Mouse (Mus musculus) intestine, embryonic 14.5 days (tissue): Measurements from ENCODE around the gene Znrd1. TPM values are rescaled to one million over a fixed set of nuclear protein-coding genes. Genes with fewer than 3 reads are reported as not detected.

Experiments
- ATAC-seq: fragments of 200-750 bp; cut with Nextera tagmentation; replicated peaks from 2 replicates; pipeline ENCODE4 v1.8.0; 2017; ENCODE audit warnings: low read depth, moderate number of reproducible peaks, moderate TSS enrichment, moderate library complexity; ENCODE audit not compliant: low FRiP score, low TSS enrichment
- DNase-seq: peaks from one replicate; pipeline ENCODE4 v3.0.0-alpha.2; 2018; ENCODE audit warnings: low spot score
- H3K27ac ChIP-seq: fragments of 300-500 bp; sonication (generic); 2 replicates; pipeline ENCODE4 v1.5.1; 2014; ENCODE audit warnings: low read depth, mild to moderate bottlenecking, control low read depth
- H3K27me3 ChIP-seq: fragments of 300-500 bp; sonication (generic); replicated peaks from 2 replicates; pipeline ENCODE4 v1.6.1; 2014; ENCODE audit warnings: low read length, control low read depth; ENCODE audit not compliant: control insufficient read depth, insufficient read depth
- H3K36me3 ChIP-seq: fragments of 300-500 bp; sonication (generic); 2 replicates; pipeline ENCODE4 v1.6.1; 2014; ENCODE audit warnings: low read length, control low read depth; ENCODE audit not compliant: control insufficient read depth, insufficient read depth
- H3K4me1 ChIP-seq: fragments of 300-500 bp; sonication (generic); replicated peaks from 2 replicates; pipeline ENCODE4 v1.6.1; 2014; ENCODE audit warnings: low read length, control low read depth, mixed read lengths; ENCODE audit not compliant: control insufficient read depth, insufficient read depth
- H3K4me2 ChIP-seq: fragments of 300-500 bp; sonication (generic); 2 replicates; pipeline ENCODE4 v1.6.1; 2014; ENCODE audit warnings: low read length
- H3K4me3 ChIP-seq: fragments of 300-500 bp; sonication (generic); 2 replicates; pipeline ENCODE4 v1.5.1; 2014; ENCODE audit warnings: low read depth, low read length, control low read depth, mixed read lengths
- H3K9ac ChIP-seq: fragments of 300-500 bp; sonication (generic); 2 replicates; pipeline ENCODE4 v1.6.1; 2014; ENCODE audit warnings: mild to moderate bottlenecking, low read length
- H3K9me3 ChIP-seq: fragments of 300-500 bp; sonication (generic); 2 replicates; pipeline ENCODE4 v1.6.1; 2016; ENCODE audit warnings: low read length, control low read depth; ENCODE audit not compliant: control insufficient read depth
- WGBS: fragments of 180-500 bp; shearing (Covaris S2); extraction: QIAGEN DNeasy Blood & Tissue Kit; methylation state at CpG from one replicate; pipeline ENCODE4 v1.1.7; 2014; 5-methylcytosine and 5-hydroxymethylcytosine counted together
- polyA plus RNA-seq: library from polyadenylated mRNA; unstranded; fragments of >200 nt; fragmentation: Nextera tagmentation; extraction: Ambion mirVana; gene quantifications from 2 replicates; pipeline ENCODE4 v1.2.1, GENCODE M21; 2014

The Znrd1 gene
- polyA plus RNA-seq, 1 experiment from 2014 or later, result 88.7 TPM

DNA sequence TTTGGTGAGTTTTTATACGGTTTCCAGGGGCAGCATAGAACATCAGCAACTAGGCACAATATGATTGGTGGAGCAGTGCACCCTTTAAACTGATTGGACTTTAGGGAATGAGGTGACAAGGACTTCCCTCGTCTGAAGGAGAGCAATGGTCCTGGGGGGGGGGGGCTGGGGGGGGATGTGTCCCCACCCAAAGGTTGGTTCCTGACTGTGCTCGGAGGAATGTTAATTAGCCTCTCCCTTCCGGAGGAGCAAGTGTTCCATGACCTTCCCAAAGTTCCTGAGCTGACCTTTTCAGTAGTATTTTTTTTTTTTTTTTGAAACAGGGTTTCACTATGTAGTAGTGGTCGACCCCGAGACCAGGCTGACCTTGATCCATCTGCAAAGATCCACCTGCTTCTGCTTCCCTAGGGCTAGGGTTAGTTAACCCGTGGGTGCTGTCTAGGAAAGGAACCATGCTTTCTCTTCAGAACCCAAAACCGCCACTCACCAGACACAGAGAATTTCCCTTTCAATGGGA is 15.0 kb upstream of the Znrd1 start:
- Histone ChIP-seq H3K36me3 (no peaks in the 10 kb centered on the region), H3K4me3 (no peak overlapping the region), H3K27ac (no peak overlapping the region), H3K27me3 (no peaks in the 10 kb centered on the region), H3K9me3 (no peaks in the 10 kb centered on the region), H3K4me1 (no peaks in the 10 kb centered on the region), H3K4me2 (no peak overlapping the region), H3K9ac (no peak overlapping the region)
- WGBS, result 70% methylated on average over 8 of the region's 8 CpGs
- no peak for DNase-seq
- ATAC-seq, result no peak

DNA sequence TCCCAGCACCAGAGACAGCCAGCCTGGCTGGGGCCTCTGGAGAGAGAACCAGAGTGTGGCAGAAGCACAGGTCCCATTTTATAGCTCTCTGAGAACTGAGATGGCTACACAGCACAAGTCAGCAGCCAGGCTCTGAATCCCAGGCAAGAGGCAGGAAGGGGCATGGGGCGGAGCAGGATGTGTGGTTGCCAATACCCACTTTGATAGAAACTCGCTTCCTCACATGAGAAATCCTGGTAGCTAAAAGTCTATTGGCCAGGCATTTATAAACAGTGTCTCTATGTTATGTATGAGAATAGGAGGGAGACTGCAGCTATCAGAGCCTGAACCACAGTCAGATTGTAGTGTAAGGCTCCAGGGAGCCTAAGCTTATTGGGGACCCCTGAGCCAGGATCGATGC is 14.4 kb upstream of the Znrd1 start:
- 72% methylated on average over 3 of the region's 3 CpGs for WGBS
- H3K27me3 ChIP-seq, result no peaks in the 10 kb centered on the region
- no peak overlapping the region for H3K27ac ChIP-seq
- no peaks in the 10 kb centered on the region for H3K9me3 ChIP-seq
- H3K36me3 ChIP-seq, result no peaks in the 10 kb centered on the region
- no peak overlapping the region for H3K4me2 ChIP-seq
- DNase-seq (no peak), ATAC-seq (no peak)
- H3K4me1 ChIP-seq, result no peaks in the 10 kb centered on the region
- H3K9ac ChIP-seq, result no peak overlapping the region
- H3K4me3 ChIP-seq, result no peak overlapping the region

DNA sequence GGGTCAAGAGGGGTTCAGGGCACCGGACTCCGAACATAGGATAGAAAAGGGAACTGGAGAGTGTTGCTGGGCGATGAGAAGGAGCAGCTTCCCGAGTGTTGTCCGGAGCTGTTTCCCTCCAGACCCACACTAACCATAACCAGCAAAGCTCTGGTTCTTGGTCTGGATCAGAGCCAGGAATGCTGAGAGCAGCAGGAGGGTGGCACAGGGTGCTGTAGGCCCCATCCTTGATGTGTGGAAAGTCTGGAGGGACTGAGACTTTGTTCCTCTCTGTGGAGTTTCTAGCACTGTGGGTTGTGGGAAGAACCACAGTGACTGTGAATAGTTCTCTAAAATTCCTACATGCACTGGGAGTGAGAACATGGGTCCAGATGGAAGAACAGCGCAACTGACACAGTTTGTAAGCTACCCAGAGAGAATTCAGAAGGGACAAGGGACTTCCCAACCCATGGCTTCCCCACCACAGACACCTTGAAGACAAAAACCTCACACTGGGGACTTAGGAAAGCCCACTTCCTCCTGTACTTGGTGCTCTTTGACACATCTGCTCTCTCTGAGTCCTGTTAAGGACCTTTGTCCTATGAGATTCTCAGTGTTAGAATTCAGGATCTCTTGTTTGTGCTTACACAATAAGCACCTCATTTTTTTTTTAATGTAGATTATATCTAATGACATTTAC is 13.0 kb upstream of the Znrd1 start:
- Histone ChIP-seq H3K27me3 (no peaks in the 10 kb centered on the region), H3K4me3 (no peak overlapping the region), H3K9me3 (no peaks in the 10 kb centered on the region), H3K36me3 (no peaks in the 10 kb centered on the region), H3K4me2 (no peak overlapping the region), H3K9ac (no peak overlapping the region), H3K4me1 (no peaks in the 10 kb centered on the region), H3K27ac (no peak overlapping the region)
- no peak for ATAC-seq
- 91% methylated on average over 6 of the region's 6 CpGs for WGBS
- DNase-seq, result peak; percentile 36

DNA sequence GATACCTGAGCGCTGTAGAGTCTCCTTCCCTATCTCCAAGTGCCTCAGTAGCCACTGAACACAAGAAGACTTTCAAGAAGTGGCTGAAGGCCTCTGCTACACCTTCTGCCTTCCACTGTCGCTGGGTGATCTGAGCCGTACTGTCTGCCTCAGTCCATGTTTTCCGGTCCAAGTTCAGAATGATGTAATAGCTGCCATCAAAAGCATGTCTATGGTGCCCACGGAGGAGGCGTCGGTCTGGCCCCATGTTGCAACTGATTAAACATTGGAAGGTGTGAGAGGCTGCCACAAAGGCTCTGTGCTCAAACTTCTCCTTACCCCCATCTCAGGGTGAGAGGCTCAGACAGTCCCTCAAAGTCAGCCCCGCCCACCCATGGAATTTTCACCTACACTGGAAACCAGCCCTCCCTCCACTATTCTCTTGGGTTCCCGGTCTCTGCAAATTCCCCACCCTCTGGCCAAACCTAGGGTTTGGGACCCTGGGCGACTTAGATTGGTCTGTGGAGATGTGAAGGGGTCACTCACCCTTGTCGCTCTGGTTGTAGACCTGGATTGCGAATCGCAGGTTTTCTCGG is 12.0 kb upstream of the Znrd1 start:
- no peak for DNase-seq
- Histone ChIP-seq H3K9me3 (no peaks in the 10 kb centered on the region), H3K4me3 (no peak overlapping the region), H3K27ac (no peak overlapping the region), H3K4me1 (no peaks in the 10 kb centered on the region), H3K9ac (no peak overlapping the region), H3K36me3 (no peaks in the 10 kb centered on the region), H3K27me3 (no peaks in the 10 kb centered on the region), H3K4me2 (no peak overlapping the region)
- 75% methylated on average over 14 of the region's 14 CpGs for WGBS
- ATAC-seq, result no peak

DNA sequence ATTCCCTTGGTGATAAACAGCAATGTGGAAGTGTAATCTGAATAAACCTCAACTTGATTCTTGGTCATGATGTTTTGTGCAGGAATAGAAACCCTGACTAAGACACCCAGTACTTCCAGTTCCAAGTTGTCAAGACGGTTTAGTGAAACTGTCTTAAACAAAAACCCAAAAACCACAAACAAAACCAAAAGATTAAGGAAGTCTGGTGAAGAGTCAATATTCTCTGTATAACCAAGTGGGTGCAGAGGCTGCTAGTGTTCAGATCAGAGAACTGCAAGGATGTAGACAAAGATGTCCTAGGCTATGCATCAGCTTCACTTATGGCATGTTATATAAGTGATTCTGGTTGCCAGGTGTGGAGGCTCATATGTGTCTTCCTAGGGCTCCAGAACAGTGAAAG is 8.5 kb upstream of the Znrd1 start:
- ATAC-seq (no peak), DNase-seq (no peak)
- no peak overlapping the region for H3K4me3 ChIP-seq
- H3K4me1 ChIP-seq, result no peaks in the 10 kb centered on the region
- H3K27ac ChIP-seq, result no peak overlapping the region
- H3K9ac ChIP-seq, result no peak overlapping the region
- WGBS, result 74% methylated on average over 1 of the region's 1 CpGs
- H3K27me3 ChIP-seq, result no peaks in the 10 kb centered on the region
- H3K9me3 ChIP-seq, result no peaks in the 10 kb centered on the region
- no peak overlapping the region for H3K4me2 ChIP-seq
- no peaks in the 10 kb centered on the region for H3K36me3 ChIP-seq

DNA sequence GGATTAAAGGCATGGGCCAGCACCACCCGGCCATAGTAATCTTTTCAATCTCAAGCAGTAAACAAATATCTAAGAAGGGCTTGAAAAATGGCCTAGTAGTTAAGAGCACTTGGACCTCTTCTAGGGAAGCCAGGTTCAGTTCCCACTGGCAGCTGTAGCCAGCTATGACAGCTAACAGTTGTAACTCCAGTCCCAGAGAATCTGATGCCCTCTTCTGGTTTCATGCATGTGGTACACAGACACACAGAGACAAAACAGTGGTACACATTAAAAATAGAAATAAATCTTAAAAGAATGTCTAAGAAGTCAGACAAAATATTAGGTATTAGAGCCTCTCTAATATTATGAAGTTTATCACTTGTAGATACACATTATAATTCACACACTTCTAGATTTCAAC is 2.8 kb upstream of the Znrd1 start:
- no peak overlapping the region for H3K4me3 ChIP-seq
- no peak for ATAC-seq
- no peak overlapping the region for H3K27ac ChIP-seq
- no peak overlapping the region for H3K4me2 ChIP-seq
- H3K36me3 ChIP-seq, result peaks cover 8% of the 10 kb centered on the region; the same call in 1 of the 2 replicates
- WGBS, result 54% methylated on average over 1 of the region's 1 CpGs
- no peaks in the 10 kb centered on the region for H3K9me3 ChIP-seq
- H3K9ac ChIP-seq, result no peak overlapping the region
- H3K27me3 ChIP-seq, result no peaks in the 10 kb centered on the region
- DNase-seq, result no peak
- H3K4me1 ChIP-seq, result peaks cover 4% of the 10 kb centered on the region

DNA sequence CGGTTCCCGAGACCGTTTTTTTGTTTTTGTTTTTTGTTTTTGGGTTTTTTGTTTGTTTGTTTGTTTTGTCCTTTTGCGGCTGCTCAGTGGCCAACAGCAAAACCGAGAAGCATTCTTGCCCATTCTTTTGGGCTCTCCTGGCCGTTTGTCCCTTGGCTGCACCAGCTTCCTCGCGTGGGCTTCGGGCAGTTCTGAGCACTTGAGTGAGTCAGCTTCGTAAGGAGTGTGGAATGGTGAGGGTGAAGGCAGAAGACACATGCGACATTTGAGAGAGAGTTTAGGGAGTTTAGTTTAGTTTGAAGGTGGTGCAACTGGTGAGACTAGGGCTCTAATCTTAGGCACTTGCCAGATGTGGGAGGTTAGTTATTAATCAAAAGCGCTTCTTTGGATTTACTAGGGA is 525 bp upstream of the Znrd1 start:
- Histone ChIP-seq H3K36me3 (peaks cover 24% of the 10 kb centered on the region; the same call in 1 of the 2 replicates), H3K4me1 (peaks cover 4% of the 10 kb centered on the region), H3K27ac (peak overlapping the region; percentile 75), H3K27me3 (no peaks in the 10 kb centered on the region), H3K4me2 (peak overlapping the region; percentile 86), H3K9me3 (no peaks in the 10 kb centered on the region), H3K9ac (peak overlapping the region; percentile 67), H3K4me3 (peak overlapping the region; percentile 77)
- DNase-seq (no peak), ATAC-seq (no peak; the same call in 1 of the 2 replicates)
- 10% methylated on average over 12 of the region's 12 CpGs for WGBS

DNA sequence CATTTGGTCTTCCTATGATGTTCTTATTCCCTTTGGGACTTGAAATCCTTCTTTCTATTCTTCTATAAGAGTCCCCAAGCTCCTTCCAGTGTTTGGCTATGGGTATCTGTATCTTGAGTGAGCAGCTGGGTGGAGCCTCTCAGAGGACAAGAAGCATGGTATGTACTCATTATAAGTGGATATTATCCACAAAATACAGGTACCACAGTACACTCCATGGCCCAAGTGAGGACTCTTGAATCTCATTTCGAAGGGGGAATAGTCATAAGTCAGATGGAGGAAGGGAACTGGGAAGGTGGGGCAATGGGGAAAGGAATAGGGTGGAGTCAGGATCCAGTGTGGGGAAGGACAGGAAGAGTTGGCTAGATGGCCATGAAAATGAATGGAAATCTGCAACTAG is 5.3 kb downstream of the Znrd1 start:
- peaks cover 41% of the 10 kb centered on the region for H3K36me3 ChIP-seq
- DNase-seq (no peak), ATAC-seq (no peak)
- H3K27me3 ChIP-seq, result no peaks in the 10 kb centered on the region
- no peak overlapping the region for H3K27ac ChIP-seq
- H3K9me3 ChIP-seq, result no peaks in the 10 kb centered on the region
- peaks cover 13% of the 10 kb centered on the region for H3K4me1 ChIP-seq
- no peak overlapping the region for H3K9ac ChIP-seq
- H3K4me2 ChIP-seq, result no peak overlapping the region
- WGBS, result 86% methylated on average over 1 of the region's 1 CpGs
- no peak overlapping the region for H3K4me3 ChIP-seq

DNA sequence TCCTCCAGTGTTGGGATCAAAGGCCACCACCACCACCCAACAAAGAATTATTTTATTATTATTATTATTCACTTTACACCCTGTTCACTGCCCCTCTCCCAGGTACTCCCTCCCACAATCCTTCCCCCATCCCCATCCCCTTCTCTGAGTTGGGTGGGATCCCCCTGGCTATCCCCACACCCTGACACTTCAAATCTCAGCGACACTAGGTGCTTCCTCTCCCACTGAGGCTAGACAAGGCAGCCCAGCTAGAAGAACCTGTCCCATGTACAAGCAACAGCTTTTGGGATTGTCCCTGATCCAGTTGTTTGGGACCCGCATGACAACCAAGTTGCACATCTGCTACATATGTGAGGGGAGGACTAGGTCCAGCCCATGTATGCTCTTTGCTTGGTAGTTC is 5.7 kb downstream of the Znrd1 start:
- H3K36me3 ChIP-seq, result peaks cover 41% of the 10 kb centered on the region
- no peak for ATAC-seq
- H3K9me3 ChIP-seq, result no peaks in the 10 kb centered on the region
- H3K9ac ChIP-seq, result no peak overlapping the region
- peaks cover 14% of the 10 kb centered on the region for H3K4me1 ChIP-seq
- H3K4me3 ChIP-seq, result no peak overlapping the region
- DNase-seq, result no peak
- no peak overlapping the region for H3K27ac ChIP-seq
- no peak overlapping the region for H3K4me2 ChIP-seq
- no peaks in the 10 kb centered on the region for H3K27me3 ChIP-seq
- WGBS, result 84% methylated on average over 2 of the region's 2 CpGs
